Mouse (Mus musculus): ENCODE results near the gene Asb4.
A peak's percentile ranks its signal among the peaks of the same experiment; 100 is the strongest.
"Not testable (repeated sequence)": the region's sequence is repeated elsewhere in the genome, so short reads cannot be mapped to it uniquely, and the experiment has no call there.

Gene Asb4

GRCm38 (mm10) chr6:5383336-5384177 lies at the start of gene Asb4:
Gene Asb4 (plus strand): TSS chr6:5383386.
- DNase-seq (ENCODE audit: low read depth, low spot score) = peak; percentile 76

- no peak for DNase-seq (ENCODE audit: low read depth, low spot score)
These were observed 49.2 kb upstream of the Asb4 start for GRCm38 (mm10) chr6:5334021-5334420.

GRCm38 (mm10) chr6:5336016-5336415 lies 47.2 kb upstream of the Asb4 start:
- DNase-seq (ENCODE audit: low read depth, low spot score) = not testable (repeated sequence)

- not testable (repeated sequence) for DNase-seq (ENCODE audit: low read depth, low spot score)
These were observed 44.4 kb upstream of the Asb4 start for GRCm38 (mm10) chr6:5338781-5339180.

GRCm38 (mm10) chr6:5339283-5339682 lies 43.9 kb upstream of the Asb4 start:
- not testable (repeated sequence) for DNase-seq (ENCODE audit: low read depth, low spot score)

GRCm38 (mm10) chr6:5344255-5344654 lies 38.9 kb upstream of the Asb4 start:
- no peak for DNase-seq (ENCODE audit: low read depth, low spot score)

- DNase-seq (ENCODE audit: low read depth, low spot score) = no peak
These were observed 25.3 kb upstream of the Asb4 start for GRCm38 (mm10) chr6:5357873-5358272.

- DNase-seq (ENCODE audit: low read depth, low spot score) = no peak
These were observed 22.8 kb upstream of the Asb4 start for GRCm38 (mm10) chr6:5360402-5360801.

- DNase-seq (ENCODE audit: low read depth, low spot score) = no peak
These were observed 21.2 kb upstream of the Asb4 start for GRCm38 (mm10) chr6:5361987-5362386.

GRCm38 (mm10) chr6:5365845-5366244 lies 17.3 kb upstream of the Asb4 start:
- no peak for DNase-seq (ENCODE audit: low read depth, low spot score)

GRCm38 (mm10) chr6:5376884-5377283 lies 6.3 kb upstream of the Asb4 start:
- DNase-seq (ENCODE audit: low read depth, low spot score) = no peak

GRCm38 (mm10) chr6:5379048-5379447 lies 4.1 kb upstream of the Asb4 start:
- no peak for DNase-seq (ENCODE audit: low read depth, low spot score)

GRCm38 (mm10) chr6:5379781-5380623 lies 3.2 kb upstream of the Asb4 start:
- DNase-seq (ENCODE audit: low read depth, low spot score) = no peak

- peak; percentile 72 for DNase-seq (ENCODE audit: low read depth, low spot score)
These were observed 2.4 kb upstream of the Asb4 start for GRCm38 (mm10) chr6:5380624-5381252.

- DNase-seq (ENCODE audit: low read depth, low spot score) = no peak
These were observed 1.1 kb upstream of the Asb4 start for GRCm38 (mm10) chr6:5381918-5382582.

GRCm38 (mm10) chr6:5382583-5383215 lies 487 bp upstream of the Asb4 start:
- peak; percentile 67 for DNase-seq (ENCODE audit: low read depth, low spot score)

GRCm38 (mm10) chr6:5384178-5384490 lies 948 bp downstream of the Asb4 start:
- DNase-seq (ENCODE audit: low read depth, low spot score) = peak; percentile 83

GRCm38 (mm10) chr6:5385161-5385640 lies 2.0 kb downstream of the Asb4 start:
- DNase-seq (ENCODE audit: low read depth, low spot score) = no peak

GRCm38 (mm10) chr6:5386486-5386885 lies 3.3 kb downstream of the Asb4 start:
- DNase-seq (ENCODE audit: low read depth, low spot score) = no peak

- DNase-seq (ENCODE audit: low read depth, low spot score) = no peak
These were observed 4.2 kb downstream of the Asb4 start for GRCm38 (mm10) chr6:5387396-5387795.

- no peak for DNase-seq (ENCODE audit: low read depth, low spot score)
These were observed 7.1 kb downstream of the Asb4 start for GRCm38 (mm10) chr6:5390298-5390697.
